Mouse (Mus musculus) midbrain, embryonic 13.5 days (tissue): ENCODE results near the gene Evx1. TPM values are rescaled to one million over a fixed set of nuclear protein-coding genes. Genes with fewer than 3 reads are reported as not detected.
A peak's percentile ranks its signal among the peaks of the same experiment; 100 is the strongest.

ENCODE experiments used
- ATAC-seq: fragments of 200-750 bp; cut with Nextera tagmentation; 2 replicates; pipeline ENCODE4 v1.8.0; 2017; ENCODE audit warnings: mild to moderate bottlenecking, moderate TSS enrichment, moderate library complexity
- H3K27ac ChIP-seq: fragments of 300-500 bp; sonication (generic); 2 replicates; pipeline ENCODE4 v1.5.1; 2015; ENCODE audit warnings: inconsistent platforms, mild to moderate bottlenecking, moderate library complexity
- H3K27me3 ChIP-seq: fragments of 300-500 bp; sonication (generic); 2 replicates; pipeline ENCODE4 v1.6.1; 2015; ENCODE audit warnings: mild to moderate bottlenecking, inconsistent platforms
- H3K36me3 ChIP-seq: fragments of 300-500 bp; sonication (generic); 2 replicates; pipeline ENCODE4 v1.6.1; 2015; ENCODE audit warnings: mild to moderate bottlenecking, inconsistent platforms
- H3K4me1 ChIP-seq: fragments of 300-500 bp; sonication (generic); replicated peaks from 2 replicates; pipeline ENCODE4 v1.6.1; 2015; ENCODE audit warnings: inconsistent platforms
- H3K4me2 ChIP-seq: fragments of 300-500 bp; sonication (generic); replicated peaks from 2 replicates; pipeline ENCODE4 v1.6.1; 2015; ENCODE audit warnings: moderate library complexity, mild to moderate bottlenecking, inconsistent platforms
- H3K4me3 ChIP-seq: fragments of 300-500 bp; sonication (generic); replicated peaks from 2 replicates; pipeline ENCODE4 v1.5.1; 2015; ENCODE audit warnings: mild to moderate bottlenecking, inconsistent platforms
- H3K9ac ChIP-seq: fragments of 300-500 bp; sonication (generic); replicated peaks from 2 replicates; pipeline ENCODE4 v1.6.1; 2015; ENCODE audit warnings: mild to moderate bottlenecking, inconsistent platforms
- H3K9me3 ChIP-seq: fragments of 300-500 bp; sonication (generic); 2 replicates; pipeline ENCODE4 v1.6.1; 2016; ENCODE audit warnings: mild to moderate bottlenecking, inconsistent platforms
- WGBS: fragments of 180-500 bp; shearing (Covaris S2); methylation state at CpG from one replicate; pipeline ENCODE4 v1.1.7; 2015; 5-methylcytosine and 5-hydroxymethylcytosine counted together
- polyA plus RNA-seq: library from polyadenylated mRNA; unstranded; fragments of >200 nt; fragmentation: Nextera tagmentation; extraction: Ambion mirVana; gene quantifications from 2 replicates; pipeline ENCODE4 v1.2.1, GENCODE M21; 2015

The Evx1 gene
- polyA plus RNA-seq, 1 experiment from 2014 or later, result 0.93 TPM

- ATAC-seq, result no peak
- peaks cover 99% of the 10 kb centered on the region for H3K27me3 ChIP-seq
- H3K9me3 ChIP-seq, result no peaks in the 10 kb centered on the region
- H3K36me3 ChIP-seq, result no peaks in the 10 kb centered on the region
- H3K4me1 ChIP-seq, result no peaks in the 10 kb centered on the region
- no peak overlapping the region for H3K9ac ChIP-seq
- H3K27ac ChIP-seq, result no peak overlapping the region
- no peak overlapping the region for H3K4me2 ChIP-seq
- no peak overlapping the region for H3K4me3 ChIP-seq
- 3% methylated on average over 22 of the region's 22 CpGs for WGBS
These were observed 40.3 kb upstream of the Evx1 start for GRCm38 (mm10) chr6:52272766-52273655.

- Histone ChIP-seq H3K4me2 (no peak overlapping the region), H3K36me3 (no peaks in the 10 kb centered on the region), H3K27ac (no peak overlapping the region), H3K9ac (no peak overlapping the region), H3K4me3 (no peak overlapping the region), H3K27me3 (peaks cover 98% of the 10 kb centered on the region), H3K9me3 (no peaks in the 10 kb centered on the region), H3K4me1 (no peaks in the 10 kb centered on the region)
- no peak for ATAC-seq
- under 1% methylated on average over 22 of the region's 22 CpGs for WGBS
These were observed 39.5 kb upstream of the Evx1 start for GRCm38 (mm10) chr6:52273656-52274280.

DNA sequence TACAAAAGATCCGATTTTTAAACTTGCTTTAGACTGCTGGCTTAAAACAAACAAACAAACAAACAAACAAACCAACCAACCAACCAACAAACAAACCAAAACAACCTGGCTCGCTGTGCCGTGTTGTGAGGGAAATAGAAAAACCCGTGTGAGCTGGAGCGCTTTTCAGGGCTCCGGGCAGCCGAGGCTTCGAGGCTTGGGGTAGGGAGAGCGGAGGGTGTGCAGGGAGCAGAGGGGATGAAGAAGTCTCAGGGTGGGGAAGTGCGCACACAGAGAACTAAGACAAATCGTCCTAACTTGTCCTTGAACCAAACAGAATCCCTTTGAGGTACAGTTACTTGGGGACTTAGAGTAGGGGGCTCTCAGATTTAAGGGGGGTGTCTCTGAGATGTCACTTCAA lies 38.7 kb upstream of the Evx1 start:
- WGBS, result under 1% methylated on average over 11 of the region's 11 CpGs

DNA sequence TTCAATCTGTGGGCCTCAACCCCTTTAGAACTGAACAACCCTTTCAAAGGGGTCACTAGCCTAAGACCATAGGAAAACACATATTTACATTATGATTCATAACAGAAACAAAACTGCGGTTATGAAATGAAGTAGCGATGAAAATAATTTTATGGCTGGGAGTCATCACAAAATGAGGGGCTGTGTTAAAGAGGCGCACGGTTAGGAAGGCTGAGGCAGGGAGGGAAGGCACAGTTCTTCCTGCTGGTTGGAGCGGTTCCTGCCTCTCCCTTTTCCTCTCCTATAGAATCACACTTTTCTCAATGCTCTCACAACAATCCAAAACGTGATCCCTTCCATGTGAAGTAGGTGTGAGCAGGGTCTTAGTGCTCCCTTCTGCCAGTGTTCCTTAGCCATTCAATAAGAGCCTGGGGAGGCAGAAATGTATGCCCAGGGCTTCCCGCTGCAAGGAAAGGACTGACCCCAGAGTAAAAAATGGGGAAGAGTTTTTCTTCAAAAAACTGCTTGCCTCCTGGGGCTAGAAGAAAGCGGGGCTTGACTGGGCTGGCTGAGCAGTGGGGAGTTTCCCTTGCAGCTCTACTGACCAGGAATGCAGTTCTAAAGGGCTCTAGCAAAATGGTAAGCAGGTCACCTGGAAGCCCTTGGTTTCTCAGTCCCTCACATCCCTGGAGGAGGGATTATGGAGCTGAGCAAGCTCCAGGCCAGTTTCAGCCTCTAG lies 37.6 kb upstream of the Evx1 start:
- no peak overlapping the region for H3K4me2 ChIP-seq
- no peak overlapping the region for H3K9ac ChIP-seq
- no peaks in the 10 kb centered on the region for H3K9me3 ChIP-seq
- no peaks in the 10 kb centered on the region for H3K4me1 ChIP-seq
- no peaks in the 10 kb centered on the region for H3K36me3 ChIP-seq
- ATAC-seq, result no peak
- H3K27ac ChIP-seq, result no peak overlapping the region
- no peak overlapping the region for H3K4me3 ChIP-seq
- H3K27me3 ChIP-seq, result peaks cover 96% of the 10 kb centered on the region
- WGBS, result 3% methylated on average over 8 of the region's 8 CpGs

More for the DNA sequence above, 38.7 kb upstream of the Evx1 start:
- no peaks in the 10 kb centered on the region for H3K4me1 ChIP-seq
- H3K4me3 ChIP-seq, result no peak overlapping the region
- no peaks in the 10 kb centered on the region for H3K9me3 ChIP-seq
- H3K9ac ChIP-seq, result no peak overlapping the region
- H3K27ac ChIP-seq, result no peak overlapping the region
- H3K4me2 ChIP-seq, result no peak overlapping the region
- ATAC-seq, result no peak
- H3K36me3 ChIP-seq, result no peaks in the 10 kb centered on the region
- peaks cover 98% of the 10 kb centered on the region for H3K27me3 ChIP-seq

- Histone ChIP-seq H3K4me3 (no peak overlapping the region), H3K9me3 (no peaks in the 10 kb centered on the region), H3K4me1 (no peaks in the 10 kb centered on the region), H3K4me2 (no peak overlapping the region), H3K36me3 (no peaks in the 10 kb centered on the region), H3K27ac (no peak overlapping the region), H3K9ac (no peak overlapping the region), H3K27me3 (peaks cover 96% of the 10 kb centered on the region)
- WGBS, result 2% methylated on average over 6 of the region's 6 CpGs
- ATAC-seq, result no peak
These were observed 36.9 kb upstream of the Evx1 start for GRCm38 (mm10) chr6:52276382-52276781.

- no peak for ATAC-seq
- H3K4me3 ChIP-seq, result no peak overlapping the region
- no peaks in the 10 kb centered on the region for H3K36me3 ChIP-seq
- H3K9ac ChIP-seq, result no peak overlapping the region
- no peaks in the 10 kb centered on the region for H3K9me3 ChIP-seq
- WGBS, result 9% methylated on average over 5 of the region's 5 CpGs
- H3K27ac ChIP-seq, result no peak overlapping the region
- H3K4me1 ChIP-seq, result no peaks in the 10 kb centered on the region
- no peak overlapping the region for H3K4me2 ChIP-seq
- peaks cover 96% of the 10 kb centered on the region for H3K27me3 ChIP-seq
These were observed 36.4 kb upstream of the Evx1 start for GRCm38 (mm10) chr6:52276920-52277319.

DNA sequence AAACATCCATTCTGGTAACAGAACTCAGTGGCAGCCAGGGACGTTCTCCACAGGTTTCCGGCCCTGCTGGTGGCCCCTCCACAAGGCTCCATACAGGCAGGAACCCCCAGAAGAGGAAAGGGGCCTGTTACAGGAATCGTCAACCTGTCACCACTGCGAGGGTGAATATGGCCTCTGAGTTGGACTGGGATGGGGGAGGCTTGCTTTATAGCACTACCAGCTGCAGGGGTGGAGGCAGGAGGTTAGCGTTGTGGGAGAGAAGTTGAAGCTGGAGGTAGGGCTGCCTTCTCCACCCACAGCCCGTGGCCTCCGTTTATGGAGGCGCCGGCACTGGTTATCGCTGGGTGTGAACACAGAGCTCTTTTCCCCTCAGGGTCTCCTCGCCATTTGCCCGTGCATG lies 32.2 kb upstream of the Evx1 start:
- peaks cover 88% of the 10 kb centered on the region for H3K27me3 ChIP-seq
- WGBS, result 72% methylated on average over 12 of the region's 12 CpGs

GRCm38 (mm10) chr6:52283896-52284295 lies 29.4 kb upstream of the Evx1 start:
- no peak for ATAC-seq
- Histone ChIP-seq H3K4me1 (no peaks in the 10 kb centered on the region), H3K36me3 (no peaks in the 10 kb centered on the region), H3K9ac (no peak overlapping the region), H3K4me3 (no peak overlapping the region), H3K27ac (no peak overlapping the region), H3K27me3 (peaks cover 84% of the 10 kb centered on the region), H3K4me2 (no peak overlapping the region), H3K9me3 (no peaks in the 10 kb centered on the region)
- 89% methylated on average over 5 of the region's 5 CpGs for WGBS

More for the DNA sequence above, 32.2 kb upstream of the Evx1 start:
- Histone ChIP-seq H3K27ac (no peak overlapping the region), H3K4me1 (no peaks in the 10 kb centered on the region), H3K9me3 (no peaks in the 10 kb centered on the region), H3K4me3 (no peak overlapping the region), H3K4me2 (no peak overlapping the region), H3K9ac (no peak overlapping the region), H3K36me3 (no peaks in the 10 kb centered on the region)
- no peak for ATAC-seq

DNA sequence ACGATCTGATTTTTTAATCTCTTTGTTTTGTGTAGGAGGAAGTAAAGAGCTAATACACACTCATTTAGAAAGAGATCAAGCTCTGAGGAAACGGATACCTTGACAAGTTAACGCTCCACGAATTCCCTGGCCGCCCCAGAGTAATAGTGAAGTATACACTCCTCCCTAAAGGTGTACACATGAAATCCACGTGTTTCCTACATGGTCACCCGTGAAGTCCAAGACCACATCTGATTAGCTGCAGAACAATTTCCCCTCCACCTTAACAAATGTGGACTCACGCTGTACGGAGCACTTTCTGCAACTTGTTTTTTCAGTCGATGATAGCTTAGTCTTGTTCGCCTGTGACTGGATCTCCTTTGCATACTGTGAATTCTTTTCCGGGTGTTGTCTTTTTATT lies 23.1 kb upstream of the Evx1 start:
- WGBS, result 22% methylated on average over 12 of the region's 12 CpGs
- ATAC-seq, result no peak

GRCm38 (mm10) chr6:52291021-52291860 lies 22.1 kb upstream of the Evx1 start:
- no peaks in the 10 kb centered on the region for H3K9me3 ChIP-seq
- H3K27ac ChIP-seq, result no peak overlapping the region
- H3K4me3 ChIP-seq, result peak overlapping the region; percentile 13; the same call in 1 of the 2 replicates
- ATAC-seq, result no peak
- peaks cover 7% of the 10 kb centered on the region; the same call in 1 of the 2 replicates for H3K4me1 ChIP-seq
- peaks cover 92% of the 10 kb centered on the region for H3K27me3 ChIP-seq
- no peaks in the 10 kb centered on the region for H3K36me3 ChIP-seq
- 1% methylated on average over 45 of the region's 45 CpGs for WGBS
- peak overlapping the region; percentile 29; the same call in 1 of the 2 replicates for H3K4me2 ChIP-seq
- H3K9ac ChIP-seq, result no peak overlapping the region

More for the DNA sequence above, 23.1 kb upstream of the Evx1 start:
- Histone ChIP-seq H3K9me3 (no peaks in the 10 kb centered on the region), H3K4me2 (no peak overlapping the region), H3K27me3 (peaks cover 89% of the 10 kb centered on the region), H3K4me1 (peaks cover 7% of the 10 kb centered on the region; the same call in 1 of the 2 replicates), H3K27ac (no peak overlapping the region), H3K36me3 (no peaks in the 10 kb centered on the region), H3K4me3 (no peak overlapping the region), H3K9ac (no peak overlapping the region)

DNA sequence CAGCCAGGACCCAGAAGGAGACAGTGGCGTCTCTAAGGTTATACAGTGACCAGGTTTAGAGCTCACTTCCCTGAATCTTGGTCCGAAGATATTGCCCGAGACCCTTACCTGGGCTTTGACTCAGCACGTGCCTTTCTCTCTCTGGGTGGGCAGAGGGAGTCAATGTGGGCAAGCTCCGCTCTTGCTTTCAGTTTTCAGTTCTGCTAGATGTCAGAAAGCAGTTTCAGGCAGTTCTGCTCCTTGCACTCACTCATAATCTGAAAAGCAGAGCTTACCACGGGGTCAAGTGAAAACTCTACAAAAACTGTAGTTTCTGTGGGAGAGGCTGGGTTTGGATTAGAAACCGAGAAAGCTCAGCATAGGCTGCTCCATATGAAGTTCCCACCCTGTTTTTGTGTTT lies 21.0 kb upstream of the Evx1 start:
- 60% methylated on average over 7 of the region's 7 CpGs for WGBS

More for the DNA sequence above, 21.0 kb upstream of the Evx1 start:
- no peaks in the 10 kb centered on the region for H3K9me3 ChIP-seq
- H3K36me3 ChIP-seq, result no peaks in the 10 kb centered on the region
- H3K4me2 ChIP-seq, result no peak overlapping the region
- H3K4me1 ChIP-seq, result peaks cover 7% of the 10 kb centered on the region; the same call in 1 of the 2 replicates
- H3K9ac ChIP-seq, result no peak overlapping the region
- no peak overlapping the region for H3K27ac ChIP-seq
- no peak overlapping the region for H3K4me3 ChIP-seq
- ATAC-seq, result no peak
- H3K27me3 ChIP-seq, result peaks cover 93% of the 10 kb centered on the region
